Mouse (Mus musculus): ENCODE data around the gene Myo1e.

GRCm38 (mm10) chr9:70239229-70239628 is 32.1 kb downstream of the Myo1e start:
- TF ChIP-seq POLR2AphosphoS5 (IDR thresholded peaks at IDR 0.05; ENCODE audit: insufficient replicate concordance, low read depth, low read length) (no peak), CTCF (IDR thresholded peaks at IDR 0.05; ENCODE audit: low read depth, low read length) (no peak), GATA1 (IDR thresholded peaks at IDR 0.05; ENCODE audit: borderline replicate concordance, low read length) (no peak), TAL1 (conservative IDR thresholded peaks at IDR 0.05; ENCODE audit: low read depth, low read length) (no peak)

Measured in G1E (cell line).